Mouse (Mus musculus) hindbrain, embryonic 15.5 days (tissue): ENCODE measurements around the gene Cep131. TPM values are rescaled to one million over a fixed set of nuclear protein-coding genes. Genes with fewer than 3 reads are reported as not detected.
A peak's percentile ranks its signal among the peaks of the same experiment; 100 is the strongest.

Experiments used
- ATAC-seq: fragments of 200-750 bp; cut with Nextera tagmentation; 2 replicates; pipeline ENCODE4 v1.8.0; 2017; ENCODE audit warnings: low read depth, moderate number of reproducible peaks, moderate TSS enrichment; ENCODE audit not compliant: low FRiP score
- H3K27ac ChIP-seq: fragments of 300-500 bp; sonication (generic); replicated peaks from 2 replicates; pipeline ENCODE4 v1.5.1; 2015; ENCODE audit warnings: mild to moderate bottlenecking, inconsistent platforms
- H3K27me3 ChIP-seq: fragments of 300-500 bp; sonication (generic); 2 replicates; pipeline ENCODE4 v1.6.1; 2015; ENCODE audit warnings: control low read depth, inconsistent platforms
- H3K36me3 ChIP-seq: fragments of 300-500 bp; sonication (generic); 2 replicates; pipeline ENCODE4 v1.6.1; 2015; ENCODE audit warnings: control low read depth, inconsistent platforms
- H3K4me1 ChIP-seq: fragments of 300-500 bp; sonication (generic); replicated peaks from 2 replicates; pipeline ENCODE4 v1.6.1; 2015; ENCODE audit warnings: control low read depth, inconsistent platforms
- H3K4me2 ChIP-seq: fragments of 300-500 bp; sonication (generic); 2 replicates; pipeline ENCODE4 v1.6.1; 2015; ENCODE audit warnings: moderate library complexity, mild to moderate bottlenecking, inconsistent platforms
- H3K4me3 ChIP-seq: fragments of 300-500 bp; sonication (generic); 2 replicates; pipeline ENCODE4 v1.5.1; 2015; ENCODE audit warnings: mild to moderate bottlenecking, inconsistent platforms
- H3K9ac ChIP-seq: fragments of 300-500 bp; sonication (generic); 2 replicates; pipeline ENCODE4 v1.6.1; 2015; ENCODE audit warnings: inconsistent platforms
- H3K9me3 ChIP-seq: fragments of 300-500 bp; sonication (generic); 2 replicates; pipeline ENCODE4 v1.6.1; 2016; ENCODE audit warnings: control low read depth, inconsistent platforms
- WGBS: fragments of 180-500 bp; shearing (Covaris S2); methylation state at CpG from one replicate; pipeline ENCODE4 v1.1.7; 2015; 5-methylcytosine and 5-hydroxymethylcytosine counted together
- polyA plus RNA-seq: library from polyadenylated mRNA; unstranded; fragments of >200 nt; fragmentation: Nextera tagmentation; extraction: Ambion mirVana; gene quantifications from 2 replicates; pipeline ENCODE4 v1.2.1, GENCODE M21; 2015

Gene Cep131
- polyA plus RNA-seq, 1 experiment from 2014 or later, result 31.0 TPM

- Histone ChIP-seq H3K9me3 (no peaks in the 10 kb centered on the region), H3K36me3 (peaks cover 33% of the 10 kb centered on the region), H3K27me3 (no peaks in the 10 kb centered on the region), H3K27ac (no peak overlapping the region), H3K9ac (no peak overlapping the region), H3K4me3 (no peak overlapping the region), H3K4me1 (peaks cover 10% of the 10 kb centered on the region), H3K4me2 (no peak overlapping the region)
- whole genome bisulfite sequencing, result 93% methylated on average over 4 of the region's 4 CpGs
- no peak for ATAC-seq
These were observed 4.0 kb upstream of the Cep131 start for GRCm38 (mm10) chr11:120090661-120091060.

- H3K36me3 ChIP-seq, result peaks cover 12% of the 10 kb centered on the region
- H3K27ac ChIP-seq, result peak overlapping the region; percentile 89
- no peaks in the 10 kb centered on the region for H3K27me3 ChIP-seq
- under 1% methylated on average over 23 of the region's 25 CpGs for WGBS
- H3K9me3 ChIP-seq, result no peaks in the 10 kb centered on the region
- H3K9ac ChIP-seq, result peak overlapping the region; percentile 98
- H3K4me1 ChIP-seq, result peaks cover 18% of the 10 kb centered on the region
- H3K4me3 ChIP-seq, result peak overlapping the region; percentile 89
- ATAC-seq, result no peak; the same call in 1 of the 2 replicates
- H3K4me2 ChIP-seq, result peak overlapping the region; percentile 73
These were observed 568 bp downstream of the Cep131 start for GRCm38 (mm10) chr11:120085891-120086627.

GRCm38 (mm10) chr11:120080282-120080681 lies 6.3 kb downstream of the Cep131 start:
- WGBS, result 95% methylated on average over 6 of the region's 6 CpGs
- H3K36me3 ChIP-seq, result peaks cover 18% of the 10 kb centered on the region
- peaks cover 5% of the 10 kb centered on the region for H3K4me1 ChIP-seq
- no peak for ATAC-seq
- H3K9me3 ChIP-seq, result no peaks in the 10 kb centered on the region
- H3K9ac ChIP-seq, result no peak overlapping the region
- H3K4me2 ChIP-seq, result no peak overlapping the region
- H3K4me3 ChIP-seq, result no peak overlapping the region
- H3K27me3 ChIP-seq, result no peaks in the 10 kb centered on the region
- H3K27ac ChIP-seq, result no peak overlapping the region

GRCm38 (mm10) chr11:120076191-120076590 lies 10.4 kb downstream of the Cep131 start:
- H3K9ac ChIP-seq, result no peak overlapping the region
- H3K9me3 ChIP-seq, result no peaks in the 10 kb centered on the region
- no peak for ATAC-seq
- WGBS, result 87% methylated on average over 3 of the region's 3 CpGs
- no peaks in the 10 kb centered on the region for H3K27me3 ChIP-seq
- no peak overlapping the region for H3K27ac ChIP-seq
- H3K4me1 ChIP-seq, result no peaks in the 10 kb centered on the region
- no peak overlapping the region for H3K4me3 ChIP-seq
- H3K36me3 ChIP-seq, result peaks cover 27% of the 10 kb centered on the region
- H3K4me2 ChIP-seq, result no peak overlapping the region

- peaks cover 35% of the 10 kb centered on the region for H3K36me3 ChIP-seq
- ATAC-seq, result no peak
- no peak overlapping the region for H3K4me2 ChIP-seq
- no peak overlapping the region for H3K9ac ChIP-seq
- H3K4me1 ChIP-seq, result peaks cover 4% of the 10 kb centered on the region
- 93% methylated on average over 9 of the region's 9 CpGs for WGBS
- no peak overlapping the region for H3K4me3 ChIP-seq
- no peak overlapping the region for H3K27ac ChIP-seq
- H3K9me3 ChIP-seq, result no peaks in the 10 kb centered on the region
- H3K27me3 ChIP-seq, result no peaks in the 10 kb centered on the region
These were observed 13.5 kb downstream of the Cep131 start for GRCm38 (mm10) chr11:120072986-120073647.

- H3K36me3 ChIP-seq, result peaks cover 39% of the 10 kb centered on the region
These were observed 14.8 kb downstream of the Cep131 start for GRCm38 (mm10) chr11:120071731-120072320.

GRCm38 (mm10) chr11:120071065-120071464 lies 15.6 kb downstream of the Cep131 start:
- H3K9ac ChIP-seq, result no peak overlapping the region
- peaks cover 4% of the 10 kb centered on the region for H3K4me1 ChIP-seq
- no peak overlapping the region for H3K4me2 ChIP-seq
- no peak overlapping the region for H3K4me3 ChIP-seq
- no peak for ATAC-seq
- H3K9me3 ChIP-seq, result no peaks in the 10 kb centered on the region
- H3K27ac ChIP-seq, result no peak overlapping the region
- peaks cover 32% of the 10 kb centered on the region for H3K36me3 ChIP-seq
- WGBS, result 18% methylated on average over 12 of the region's 12 CpGs
- no peaks in the 10 kb centered on the region for H3K27me3 ChIP-seq

More at GRCm38 (mm10) chr11:120071731-120072320, 14.8 kb downstream of the Cep131 start:
- no peak for ATAC-seq
- H3K4me3 ChIP-seq, result no peak overlapping the region
- no peak overlapping the region for H3K27ac ChIP-seq
- no peaks in the 10 kb centered on the region for H3K27me3 ChIP-seq
- H3K4me1 ChIP-seq, result peaks cover 4% of the 10 kb centered on the region
- 88% methylated on average over 7 of the region's 7 CpGs for WGBS
- no peaks in the 10 kb centered on the region for H3K9me3 ChIP-seq
- H3K4me2 ChIP-seq, result no peak overlapping the region
- no peak overlapping the region for H3K9ac ChIP-seq

GRCm38 (mm10) chr11:120070286-120070930 lies 16.2 kb downstream of the Cep131 start:
- Histone ChIP-seq H3K4me2 (no peak overlapping the region), H3K9me3 (no peaks in the 10 kb centered on the region), H3K27ac (no peak overlapping the region), H3K9ac (no peak overlapping the region), H3K36me3 (peaks cover 32% of the 10 kb centered on the region), H3K4me1 (peaks cover 6% of the 10 kb centered on the region), H3K27me3 (no peaks in the 10 kb centered on the region), H3K4me3 (no peak overlapping the region)
- 86% methylated on average over 27 of the region's 27 CpGs for WGBS
- no peak for ATAC-seq

GRCm38 (mm10) chr11:120069261-120069660 lies 17.4 kb downstream of the Cep131 start:
- no peaks in the 10 kb centered on the region for H3K27me3 ChIP-seq
- ATAC-seq, result no peak
- H3K36me3 ChIP-seq, result peaks cover 36% of the 10 kb centered on the region
- H3K4me1 ChIP-seq, result peaks cover 8% of the 10 kb centered on the region
- 23% methylated on average over 11 of the region's 11 CpGs for WGBS
- no peak overlapping the region for H3K9ac ChIP-seq
- H3K27ac ChIP-seq, result no peak overlapping the region
- H3K9me3 ChIP-seq, result no peaks in the 10 kb centered on the region
- H3K4me2 ChIP-seq, result no peak overlapping the region
- H3K4me3 ChIP-seq, result no peak overlapping the region

GRCm38 (mm10) chr11:120067834-120068233 lies 18.8 kb downstream of the Cep131 start:
- no peak overlapping the region for H3K4me2 ChIP-seq
- no peak overlapping the region for H3K4me3 ChIP-seq
- H3K9me3 ChIP-seq, result no peaks in the 10 kb centered on the region
- H3K36me3 ChIP-seq, result peaks cover 38% of the 10 kb centered on the region
- no peak overlapping the region for H3K9ac ChIP-seq
- WGBS, result 59% methylated on average over 17 of the region's 17 CpGs
- H3K4me1 ChIP-seq, result peaks cover 8% of the 10 kb centered on the region
- no peak for ATAC-seq
- H3K27ac ChIP-seq, result no peak overlapping the region
- H3K27me3 ChIP-seq, result no peaks in the 10 kb centered on the region

- WGBS, result 38% methylated on average over 10 of the region's 10 CpGs
- Histone ChIP-seq H3K27ac (no peak overlapping the region), H3K4me1 (peaks cover 8% of the 10 kb centered on the region), H3K36me3 (peaks cover 19% of the 10 kb centered on the region), H3K4me3 (no peak overlapping the region), H3K27me3 (no peaks in the 10 kb centered on the region), H3K9ac (no peak overlapping the region), H3K4me2 (no peak overlapping the region), H3K9me3 (no peaks in the 10 kb centered on the region)
- no peak for ATAC-seq
These were observed 21.3 kb downstream of the Cep131 start for GRCm38 (mm10) chr11:120065291-120065690.

GRCm38 (mm10) chr11:120064668-120065040 lies 22.0 kb downstream of the Cep131 start:
- H3K4me2 ChIP-seq, result no peak overlapping the region
- no peak overlapping the region for H3K9ac ChIP-seq
- no peak for ATAC-seq
- no peak overlapping the region for H3K27ac ChIP-seq
- H3K4me1 ChIP-seq, result peaks cover 8% of the 10 kb centered on the region
- no peaks in the 10 kb centered on the region for H3K27me3 ChIP-seq
- WGBS, result 82% methylated on average over 11 of the region's 11 CpGs
- no peak overlapping the region for H3K4me3 ChIP-seq
- no peaks in the 10 kb centered on the region for H3K9me3 ChIP-seq
- peaks cover 16% of the 10 kb centered on the region; the same call in 1 of the 2 replicates for H3K36me3 ChIP-seq
